Mouse (Mus musculus) adrenal gland, adult (tissue): Measurements from ENCODE around the gene Ces2e.
"Not testable (repeated sequence)": the region's sequence is repeated elsewhere in the genome, so short reads cannot be mapped to it uniquely, and the experiment has no call there.

Experiments used
- DNase-seq, 2 experiments: peaks; one replicate each; pipeline ENCODE4 v3.0.0; 2022 to 2023; ENCODE audit warnings: low spot score in 1 of 2; ENCODE audit not compliant: inconsistent age in 2 of 2

Gene Ces2e

DNA sequence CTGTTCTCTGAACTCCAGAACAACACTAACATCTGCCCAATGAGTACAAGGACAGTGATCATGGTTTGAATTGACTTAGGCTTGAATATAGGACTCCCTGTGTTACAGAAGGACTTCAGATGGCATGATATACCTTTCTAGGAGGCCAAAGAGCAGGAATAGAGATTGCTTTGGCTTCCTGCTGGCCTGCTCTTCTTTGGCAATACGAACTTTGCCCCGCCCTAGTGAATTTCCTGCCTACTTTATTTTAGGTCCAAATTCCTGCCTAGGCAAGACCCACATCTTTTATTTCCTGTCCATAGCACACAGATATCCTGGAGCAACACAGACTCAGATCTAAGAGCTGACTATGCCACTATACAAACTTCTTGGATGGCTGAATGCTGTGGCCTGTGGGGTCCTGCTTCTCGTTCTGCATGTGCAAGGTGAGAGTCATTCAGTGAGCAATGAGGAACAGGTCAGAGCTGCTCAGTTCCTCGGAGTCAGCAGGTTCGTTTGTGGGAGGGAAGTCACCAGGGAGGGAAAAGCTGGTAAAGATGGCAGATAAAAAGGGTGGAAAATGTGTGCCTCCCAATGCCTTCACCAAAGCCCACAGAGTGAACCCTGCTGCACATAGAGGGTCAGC, at the start of gene Ces2e:
Gene Ces2e (plus strand): TSS at position 289 of the 625 bp plus-strand sequence.
- DNase-seq: peak in 1 of 2 experiments; percentile 27

DNA sequence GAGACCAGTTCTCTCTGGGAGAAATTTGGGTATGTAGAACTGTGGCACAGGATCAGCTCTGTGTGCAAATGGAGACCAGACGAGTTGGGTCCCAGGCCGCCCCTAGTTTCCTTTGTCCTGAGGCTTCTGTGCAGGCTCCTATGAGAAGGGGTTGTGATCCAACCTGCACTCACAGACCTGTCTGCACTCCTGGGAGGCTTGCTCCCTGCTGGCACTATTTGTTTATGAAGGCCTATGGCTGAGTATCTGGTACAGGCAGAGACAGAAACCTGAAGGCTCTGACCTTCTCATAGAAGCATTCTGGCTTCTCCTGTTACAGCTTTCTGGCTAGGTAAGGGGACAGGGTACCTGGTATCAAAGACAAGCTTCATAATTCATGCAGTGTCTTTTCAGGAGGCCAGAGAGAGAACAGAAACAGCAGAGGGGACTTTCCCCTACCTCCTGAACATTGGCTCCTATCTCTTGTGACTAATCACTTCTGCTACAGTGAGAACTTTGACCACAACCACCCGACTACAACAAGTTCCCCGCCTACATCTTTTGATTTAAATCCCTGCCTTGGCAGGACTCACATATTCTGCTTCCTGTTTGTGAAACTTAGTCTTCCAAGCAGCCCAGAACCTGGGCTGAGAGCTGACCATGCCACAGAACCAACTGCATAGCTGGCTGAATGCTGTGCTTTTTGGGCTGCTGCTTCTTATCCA, 39.7 kb upstream of the Ces2e start:
- DNase-seq: not testable (repeated sequence)

DNA sequence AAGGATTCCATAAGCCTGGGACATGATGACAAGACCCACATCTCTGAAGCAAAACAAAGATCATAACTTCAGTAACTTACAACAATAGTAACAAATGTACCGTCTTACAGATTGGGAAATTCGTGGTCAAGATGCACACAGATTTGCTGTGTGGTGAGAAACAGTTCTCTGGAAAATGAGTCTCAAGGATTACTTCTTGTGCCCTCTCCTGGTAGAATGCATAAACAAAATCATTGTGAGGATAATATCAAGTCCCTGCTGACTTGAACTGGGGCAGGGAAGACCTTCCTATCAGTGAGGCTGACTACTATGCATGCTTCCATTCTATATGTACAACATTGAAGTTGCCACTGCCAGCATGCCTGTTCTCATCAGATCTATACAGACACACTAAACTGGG, 24.3 kb upstream of the Ces2e start:
- DNase-seq: peak in 1 of 2 experiments; percentile 17

DNA sequence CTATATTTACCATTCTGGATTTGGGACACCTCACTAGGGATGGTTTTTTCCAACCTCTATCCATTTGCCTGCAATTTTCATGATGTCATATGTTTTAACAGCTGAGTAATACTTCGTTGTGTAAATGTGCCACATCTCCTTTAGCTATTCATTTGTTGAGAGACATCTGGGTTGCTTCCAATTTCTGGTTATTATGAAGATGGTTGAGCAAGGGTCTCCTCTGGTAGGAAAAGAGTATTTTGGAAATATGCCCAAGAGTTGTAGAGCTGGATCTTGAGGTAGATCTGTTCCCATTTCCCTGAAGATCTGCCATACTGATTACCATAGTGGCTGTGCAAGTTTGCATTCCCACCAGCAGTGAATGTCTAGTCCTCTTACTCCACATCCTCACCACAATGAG, 18.9 kb upstream of the Ces2e start:
- no peak for DNase-seq

DNA sequence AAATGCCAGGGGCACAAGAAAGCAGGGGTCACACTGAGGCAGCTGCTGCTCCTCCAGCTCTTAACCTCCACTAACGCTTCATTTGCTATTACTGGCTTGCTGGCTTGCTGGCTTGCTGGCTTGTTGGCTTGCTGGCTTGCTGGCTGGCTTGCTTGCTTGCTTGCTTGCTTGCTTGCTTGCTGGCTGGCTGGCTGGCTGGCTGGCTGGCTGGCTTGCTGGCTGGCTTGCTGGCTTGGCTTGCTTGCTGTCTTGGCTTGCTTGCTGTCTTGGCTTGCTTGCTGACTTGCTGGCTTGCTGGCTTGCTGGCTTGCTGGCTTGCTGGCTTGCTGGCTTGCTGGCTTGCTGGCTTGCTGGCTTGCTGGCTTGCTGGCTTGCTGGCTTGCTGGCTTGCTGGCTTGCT, 17.0 kb upstream of the Ces2e start:
- DNase-seq: peak in 1 of 2 experiments; percentile 46

DNA sequence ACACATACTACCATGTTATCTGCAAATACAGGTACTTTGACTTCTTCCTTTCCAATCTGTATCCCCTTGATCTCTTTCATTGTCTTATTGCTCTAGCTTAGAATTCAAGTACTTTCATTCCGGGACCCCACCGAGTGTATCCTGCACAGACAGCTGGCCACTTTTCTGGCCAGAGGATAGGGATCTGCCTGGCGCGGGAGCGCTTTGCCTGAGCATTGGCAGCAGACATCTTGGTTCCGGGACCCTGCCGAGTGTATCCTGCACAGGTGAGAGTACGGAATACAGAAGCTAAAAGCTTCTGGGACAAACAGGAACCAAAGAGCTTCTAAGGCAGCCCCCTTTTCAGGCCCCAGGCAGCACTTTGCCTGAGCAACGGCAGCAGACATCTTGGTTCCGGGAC, 16.4 kb upstream of the Ces2e start:
- DNase-seq: not testable (repeated sequence)

DNA sequence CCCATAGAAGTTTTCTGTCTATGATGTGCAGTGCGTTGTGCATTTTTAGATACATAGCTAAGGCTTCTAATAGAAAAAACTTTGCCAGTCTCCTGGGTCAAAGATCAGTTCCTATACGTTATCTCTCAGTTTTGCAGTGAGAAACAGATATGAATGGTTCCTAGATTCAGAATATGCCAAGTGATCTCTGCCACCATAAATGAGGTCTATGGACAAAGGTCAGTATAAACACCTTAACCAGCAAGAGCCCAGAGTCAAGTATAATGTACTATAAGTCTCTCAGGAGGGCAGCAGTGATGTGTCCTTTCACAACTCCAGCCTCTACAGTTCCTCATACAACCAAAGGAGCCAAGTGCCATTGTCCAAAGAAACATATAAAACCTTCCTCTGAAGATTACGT, 1.2 kb downstream of the Ces2e start:
- DNase-seq: no peak

DNA sequence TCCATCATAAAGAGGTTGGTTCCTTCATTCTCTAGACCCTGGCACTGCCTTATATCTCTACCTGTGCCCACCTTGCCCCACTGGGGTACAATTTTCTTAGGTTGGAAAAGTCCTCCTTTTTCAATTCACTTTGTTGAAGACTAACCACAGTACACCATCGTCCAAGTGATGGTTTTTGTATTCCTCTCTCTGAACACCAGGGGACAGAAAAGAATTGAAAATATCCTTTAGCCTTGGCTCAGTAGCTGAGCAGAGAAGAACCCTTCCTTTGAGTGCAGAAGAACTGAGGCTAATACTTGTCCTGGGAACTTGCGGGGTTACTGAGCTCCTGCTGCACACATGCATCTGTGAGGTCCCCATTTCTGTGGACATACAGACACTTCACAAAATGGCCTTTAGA, 18.6 kb downstream of the Ces2e start:
- DNase-seq: no peak

DNA sequence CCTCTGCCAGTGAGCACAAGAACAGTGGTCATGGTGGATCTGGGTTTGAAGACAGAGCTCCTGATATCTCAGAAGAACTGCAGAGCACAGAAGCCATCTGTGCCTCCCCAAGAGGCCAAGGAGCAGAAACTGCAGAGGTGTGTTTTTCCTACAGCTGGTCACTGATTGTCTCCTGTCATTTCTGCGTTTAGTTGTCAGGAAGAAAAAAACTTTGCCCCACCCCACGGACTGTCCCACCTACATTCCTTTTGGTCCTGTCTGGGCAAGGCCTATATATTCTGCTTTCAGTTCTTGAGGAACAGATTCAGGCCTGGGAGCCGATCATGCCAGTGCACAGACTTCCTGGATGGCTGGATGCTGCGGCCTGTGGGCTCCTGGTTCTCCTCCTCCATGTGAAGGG, 21.0 kb downstream of the Ces2e start, which contains the start of gene Ces2f:
Gene Ces2f (plus strand): TSS at position 301 of the 400 bp plus-strand sequence.
- no peak for DNase-seq

DNA sequence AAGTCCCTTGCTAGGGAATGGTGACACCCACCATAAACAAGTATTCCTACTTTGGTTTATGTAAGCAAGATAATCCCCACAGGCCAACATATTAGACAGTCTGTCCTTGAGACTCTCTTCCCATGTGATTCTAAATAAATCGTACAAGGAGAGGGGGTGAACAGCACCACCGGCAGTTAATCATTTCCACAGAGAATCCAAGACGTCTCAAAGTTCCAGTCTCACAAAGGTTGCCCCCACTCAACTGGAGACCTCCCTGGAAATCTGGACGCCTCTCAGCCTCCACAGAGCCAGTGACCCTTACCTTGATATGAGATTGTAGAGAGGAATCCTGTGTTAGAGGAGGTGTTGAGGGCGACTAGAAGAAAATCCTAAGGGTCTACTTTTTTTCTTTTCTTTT, 23.0 kb downstream of the Ces2e start:
- DNase-seq: no peak

DNA sequence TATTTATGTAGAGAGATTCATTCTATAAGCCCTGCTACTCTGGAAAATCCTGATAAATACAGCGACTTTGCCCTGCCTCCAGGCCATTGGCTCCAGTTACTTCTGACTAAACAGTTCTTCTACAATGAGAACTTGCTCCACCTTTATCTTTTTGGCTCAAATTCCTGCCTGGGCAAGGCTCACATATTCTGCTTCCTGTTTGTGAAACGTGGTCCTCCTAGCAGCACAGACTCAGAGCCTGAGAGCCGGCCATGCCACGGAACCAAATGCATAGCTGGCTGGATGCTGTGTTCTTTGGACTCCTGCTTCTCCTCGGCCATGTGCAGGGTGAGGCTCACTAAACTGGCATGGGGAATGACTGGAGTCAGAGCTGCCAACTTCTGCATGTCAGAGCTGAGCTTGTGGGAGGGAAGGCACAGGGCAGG, 35.5 kb downstream of the Ces2e start, which contains the start of gene Ces2g:
Gene Ces2g (plus strand): TSS at position 182 of the 425 bp plus-strand sequence.
- peak in 1 of 2 experiments; percentile 48 for DNase-seq

DNA sequence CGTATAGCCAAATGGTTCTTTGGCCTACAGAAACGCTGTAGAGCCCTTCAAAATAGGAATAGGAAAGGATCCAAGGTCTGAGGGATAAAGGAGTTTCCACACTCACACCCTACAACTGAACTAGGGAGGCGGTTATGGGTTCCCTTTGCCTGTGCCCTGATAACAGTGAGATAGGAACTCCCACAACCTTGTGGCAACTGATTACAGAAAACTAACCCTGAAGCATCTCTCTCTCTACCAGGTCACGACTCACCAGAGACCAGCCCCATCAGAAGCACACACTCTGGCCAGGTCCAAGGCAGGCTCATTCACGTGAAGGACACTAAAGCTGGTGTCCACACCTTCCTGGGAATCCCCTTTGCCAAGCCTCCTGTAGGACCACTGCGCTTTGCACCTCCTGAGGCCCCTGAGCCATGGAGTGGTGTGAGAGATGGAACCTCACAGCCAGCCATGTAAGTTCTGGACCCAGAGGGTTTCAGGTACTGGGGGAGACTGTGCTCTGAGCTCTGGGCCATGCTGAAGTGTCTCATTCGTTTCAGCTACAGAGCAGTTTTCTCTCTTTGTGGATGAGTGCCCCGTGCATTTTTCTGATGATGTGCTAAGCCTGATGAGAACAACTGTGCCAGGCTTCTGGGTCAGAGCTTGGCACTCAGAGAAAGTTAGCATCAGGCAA, 36.3 kb downstream of the Ces2e start:
- no peak for DNase-seq

DNA sequence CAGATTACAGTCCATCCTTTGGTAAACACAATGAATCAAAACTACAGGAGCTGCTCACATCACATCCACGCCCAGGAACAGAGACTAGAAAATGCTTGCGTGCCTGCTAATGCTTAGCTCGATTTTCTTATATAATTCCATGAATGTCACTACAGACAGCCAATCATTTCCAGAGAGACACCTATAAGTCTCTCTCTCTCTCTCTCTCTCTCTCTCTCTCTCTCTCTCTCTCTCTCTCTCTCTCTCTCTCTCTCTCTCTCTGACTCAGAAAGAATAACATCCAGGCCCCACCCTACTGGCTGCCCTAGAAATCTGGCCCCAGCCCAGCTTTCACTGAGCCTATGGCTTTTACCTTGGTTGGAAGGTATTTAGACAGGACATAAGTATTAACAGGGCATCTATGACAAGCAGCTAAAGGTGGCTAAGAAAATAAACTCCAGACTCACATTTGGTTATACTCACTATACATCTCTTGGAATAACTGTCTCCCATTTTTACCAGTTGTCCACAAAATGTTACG, 37.4 kb downstream of the Ces2e start:
- DNase-seq: no peak

DNA sequence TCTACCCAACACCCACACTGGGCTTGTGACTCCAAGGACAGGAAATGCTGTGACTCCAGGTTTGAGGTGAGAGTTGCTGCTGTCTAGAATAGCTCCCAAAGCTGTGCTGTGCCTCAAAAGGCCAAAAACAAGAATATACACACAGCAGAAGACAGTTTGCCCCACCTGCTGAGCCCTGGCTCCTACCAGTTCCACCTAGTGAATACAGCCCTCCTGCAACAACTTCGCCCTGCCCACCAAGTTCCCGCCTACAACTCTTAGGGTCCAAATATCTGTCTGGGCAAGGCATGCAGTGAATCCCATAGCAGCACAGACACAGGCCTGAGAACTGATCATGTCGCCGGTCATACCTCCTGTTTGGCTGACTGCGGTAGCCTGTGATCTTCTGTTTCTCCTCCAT, 58.1 kb downstream of the Ces2e start:
- no peak for DNase-seq
